Comparison of ENCODE assay signal across 32 mouse cellular contexts in the genomic region with DNA sequence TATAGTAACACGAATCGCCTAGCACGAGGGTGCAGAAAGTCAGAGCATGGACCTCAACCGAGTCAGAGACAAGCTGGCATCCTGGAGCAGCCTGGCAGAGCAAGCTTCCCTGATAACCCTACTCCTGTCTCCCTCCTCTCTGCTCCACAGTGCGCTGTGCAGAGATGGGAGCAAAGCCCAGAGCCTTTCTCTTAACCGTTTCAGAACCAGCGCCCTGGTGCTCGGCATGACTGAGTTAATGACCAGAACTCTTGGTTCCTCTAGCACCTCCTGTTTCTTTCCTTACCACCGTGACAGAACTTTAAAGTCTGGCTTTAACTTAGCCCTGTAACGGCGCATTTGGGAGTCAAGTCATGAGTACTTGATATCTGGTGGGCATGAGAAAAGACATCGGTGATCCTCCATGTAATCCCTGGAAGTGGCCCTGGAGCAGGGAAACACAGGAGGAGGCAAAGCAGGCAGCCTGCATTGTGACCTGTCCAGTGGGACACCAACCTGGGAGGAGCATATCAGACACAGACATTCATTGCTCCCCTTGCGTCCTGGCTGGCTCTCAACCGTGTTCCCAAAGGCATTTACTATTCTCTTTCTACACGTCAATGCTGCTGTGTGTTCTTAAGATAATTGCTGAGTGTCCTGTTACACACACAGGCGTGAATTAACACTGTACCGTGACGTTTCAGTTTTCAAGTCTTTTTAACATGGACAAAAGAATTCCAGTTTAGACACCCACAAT. TPM values are rescaled to one million over a fixed set of nuclear protein-coding genes. Genes with fewer than 3 reads are reported as not detected.
DNase-seq lines count a peak whose midpoint lies in the region; ATAC-seq lines count a peak whose summit lies in the region.
"Had no signal": no experiment of that assay in that cellular context is flagged by ENCODE, and none has a peak within 500 bp of the region (broad histone marks: within the 10 kb centered on the region; RNA-seq: fewer than 3 reads in every experiment).

No protein-coding gene starts in this region.

- WGBS in embryonic facial prominence, embryonic 14.5 days: 66% methylated on average over 18 of the region's 18 CpGs

- H3K36me3 ChIP-seq in embryonic facial prominence, embryonic 14.5 days (ENCODE audit: control insufficient read depth, insufficient read depth, low read length): peaks cover 19% of the 10 kb centered on the region
- H3K36me3 ChIP-seq: liver, embryonic 15.5 days had no signal

- H3K27me3 ChIP-seq in embryonic facial prominence, embryonic 14.5 days (replicated peaks; ENCODE audit: control insufficient read depth, insufficient read depth, low read length): no peaks in the 10 kb centered on the region
- H3K27me3 ChIP-seq: forebrain, embryonic 15.5 days; hindbrain, embryonic 12.5 days; limb, embryonic 15.5 days; liver, embryonic 15.5 days; midbrain, embryonic 12.5 days; neural tube, embryonic 15.5 days had no signal

- ATAC-seq in embryonic facial prominence, embryonic 14.5 days (ENCODE audit: low read depth): peak; percentile 81
- no peak for ATAC-seq in erythroid progenitor cell, adult 5-6 weeks (replicated peaks; ENCODE audit: low FRiP score, poor library complexity, severe bottlenecking)
- ATAC-seq: forebrain, embryonic 15.5 days; intestine, postnatal 0 days had no signal

- H3K4me2 ChIP-seq in embryonic facial prominence, embryonic 14.5 days (ENCODE audit: low read depth, low read length): no peak overlapping the region
- H3K4me2 ChIP-seq: forebrain, embryonic 15.5 days; hindbrain, embryonic 12.5 days; limb, embryonic 15.5 days; liver, embryonic 15.5 days; midbrain, embryonic 12.5 days; neural tube, embryonic 15.5 days had no signal

- DNase-seq in kidney, adult 18-20 months: peak; percentile 63
- DNase-seq in kidney, adult 11 months: no peak
- peak; percentile 63 for DNase-seq in embryonic facial prominence, embryonic 14.5 days (ENCODE audit: low spot score)
- peak; percentile 63 for DNase-seq in kidney, adult 9 months
- peak; percentile 36 for DNase-seq in kidney, postnatal 14 days
- no peak for DNase-seq in layer of hippocampus, adult 11-12 months (ENCODE audit: low spot score)
- DNase-seq: adrenal gland, adult 8-10 months; cerebellum, adult 11-12 months; cerebellum, postnatal 10 days; gastrocnemius, postnatal 25 days; heart, postnatal 14 days; layer of hippocampus, postnatal 36 days; lung, postnatal 14 days; thymus, adult 2 months; thymus, postnatal 4 days had no signal

- no peaks in the 10 kb centered on the region for H3K9me3 ChIP-seq in embryonic facial prominence, embryonic 14.5 days (ENCODE audit: control insufficient read depth, low read length)
- H3K9me3 ChIP-seq: forebrain, embryonic 15.5 days; hindbrain, embryonic 12.5 days; limb, embryonic 15.5 days; liver, embryonic 15.5 days; midbrain, embryonic 12.5 days; neural tube, embryonic 15.5 days had no signal

- H3K27ac ChIP-seq in embryonic facial prominence, embryonic 14.5 days (replicated peaks; ENCODE audit: low read depth, low read length): no peak overlapping the region
- H3K27ac ChIP-seq: forebrain, embryonic 15.5 days; hindbrain, embryonic 12.5 days; limb, embryonic 15.5 days; liver, embryonic 15.5 days; midbrain, embryonic 12.5 days; neural tube, embryonic 15.5 days; stomach, postnatal 0 days had no signal

- H3K4me3 ChIP-seq in embryonic facial prominence, embryonic 14.5 days (ENCODE audit: low read depth, low read length): no peak overlapping the region
- H3K4me3 ChIP-seq: forebrain, embryonic 15.5 days; hindbrain, embryonic 12.5 days; limb, embryonic 15.5 days; liver, embryonic 15.5 days; midbrain, embryonic 12.5 days; neural tube, embryonic 15.5 days had no signal

- H3K4me1 ChIP-seq in embryonic facial prominence, embryonic 14.5 days (ENCODE audit: control insufficient read depth, insufficient read depth, low read length): 0 out of 2 replicates have a peak, but pooled peaks cover 4% of the 10 kb centered on the region
- H3K4me1 ChIP-seq: forebrain, embryonic 15.5 days; midbrain, embryonic 12.5 days; neural tube, embryonic 15.5 days had no signal

- H3K9ac ChIP-seq in embryonic facial prominence, embryonic 14.5 days (ENCODE audit: low read depth, low read length): no peak overlapping the region
- H3K9ac ChIP-seq: forebrain, embryonic 15.5 days; hindbrain, embryonic 12.5 days; limb, embryonic 15.5 days; liver, embryonic 15.5 days; midbrain, embryonic 12.5 days; neural tube, embryonic 15.5 days had no signal

RNA-seq across cellular contexts. Expression of a gene that starts 0.7 kb away (rescaled TPM):
- 0.97 and 3.1 TPM in 2 replicates for polyA plus RNA-seq in embryonic facial prominence, embryonic 14.5 days (2014; fragmentation: Nextera tagmentation; extraction: Ambion mirVana)
- not detected in 2 replicates for total RNA-seq in erythroid progenitor cell, adult 5-6 weeks (2015; ENCODE audit: low replicate concordance)
- not detected in 2 replicates for total RNA-seq in erythroid progenitor cell, adult 5-6 weeks (2017; ENCODE audit: low replicate concordance)
- total RNA-seq: megakaryocyte, adult 5-6 weeks had no signal
- polyA plus RNA-seq: embryonic facial prominence, embryonic 11.5 days; midbrain, embryonic 12.5 days; small intestine, adult 2 months had no signal

RNA-seq across cellular contexts. Expression of a gene that starts 14.6 kb away (rescaled TPM):
- polyA plus RNA-seq in embryonic facial prominence, embryonic 14.5 days (2014; fragmentation: Nextera tagmentation; extraction: Ambion mirVana): 2.7 and 3.2 TPM in 2 replicates
- not detected in 2 replicates for total RNA-seq in erythroid progenitor cell, adult 5-6 weeks (2015; ENCODE audit: low replicate concordance)
- total RNA-seq in erythroid progenitor cell, adult 5-6 weeks (2017; ENCODE audit: low replicate concordance): not detected in 2 replicates
- total RNA-seq: adrenal gland, adult 8-10 months; gastrocnemius, postnatal 25 days; heart, postnatal 14 days; layer of hippocampus, adult 8-10 months; layer of hippocampus, postnatal 36 days; left cerebral cortex, postnatal 10 days; megakaryocyte, adult 5-6 weeks; MEL had no signal
- polyA plus RNA-seq: C2C12; cortical plate, adult 2 months; embryonic facial prominence, embryonic 11.5 days; forebrain, embryonic 15.5 days; hindbrain, embryonic 12.5 days; intestine, postnatal 0 days; liver, embryonic 15.5 days; midbrain, embryonic 12.5 days; neural tube, embryonic 15.5 days; small intestine, adult 2 months had no signal

Comparison
In these comparisons a context has a peak if more than half of its experiments do, and no peak if none do; other contexts are left out.
1. DNase-seq: peak in kidney, adult 18-20 months (single experiment), embryonic facial prominence, embryonic 14.5 days (single experiment), kidney, adult 9 months (single experiment) and kidney, postnatal 14 days (single experiment); none in kidney, adult 11 months (single experiment) and layer of hippocampus, adult 11-12 months (single experiment).